Mouse (Mus musculus): Measurements from ENCODE around the gene Nfkbie. TPM values are rescaled to one million over a fixed set of nuclear protein-coding genes. Genes with fewer than 3 reads are reported as not detected.
A peak's percentile ranks its signal among the peaks of the same experiment; 100 is the strongest.

Gene Nfkbie
- total and polyA plus RNA-seq, 3 experiments: 78.7 to 136 (median 90.0) TPM

- no peak for DNase-seq (ENCODE audit: extremely low read depth)
- Histone ChIP-seq H3K9me3 (replicated peaks; ENCODE audit: low read length) (no peaks in the 10 kb centered on the region), H3K4me1 (ENCODE audit: control insufficient read depth in 1 of 2, insufficient read depth in 2 of 2) (peaks cover 33 to 70% of the 10 kb centered on the region in 2 experiments), H3K79me2 (replicated peaks; ENCODE audit: control insufficient read depth, extremely low read depth, insufficient read depth, poor library complexity, severe bottlenecking) (peaks cover 60% of the 10 kb centered on the region), H3K4me3 (replicated peaks in 1 of 3; ENCODE audit: low read depth in 2 of 3, low read length in 2 of 3, poor library complexity in 1 of 3) (peak overlapping the region in 2 of 3 experiments; percentile 5 to 93), H3K27me3 (replicated peaks) (no peaks in the 10 kb centered on the region), H3K9ac (ENCODE audit: insufficient read depth, low read depth) (peak overlapping the region; percentile 99; the same call in 1 of the 2 replicates), H3K4me2 (ENCODE audit: insufficient read depth, low read depth, poor library complexity, severe bottlenecking) (peak overlapping the region; percentile 90; the same call in 1 of the 2 replicates), H3K36me3 (replicated peaks in 1 of 2; ENCODE audit: control insufficient read depth in 1 of 2, insufficient read depth in 1 of 2, low read length in 1 of 2) (peaks cover 57 to 68% of the 10 kb centered on the region in 2 experiments), H3K27ac (ENCODE audit: insufficient read depth, low read depth) (peak overlapping the region; percentile 42)
- in situ Hi-C loops (cut with MboI; ENCODE audit: low pct_ligation_motif_present, low pct_unique_long_range_greater_than_20kb, low sequenced_read_pairs): no loop called here
- TF ChIP-seq ZMIZ1 (IDR thresholded peaks at IDR 0.05; ENCODE audit: low read depth, low read length): peak; percentile 11; the same call in 1 of the 2 replicates
- 0 out of 2 replicates have a peak, but pooled peaks have one; percentile 22 for TF ChIP-seq MAX (IDR thresholded peaks at IDR 0.05; ENCODE audit: low read length)
- TF ChIP-seq MXI1 (IDR thresholded peaks at IDR 0.05; ENCODE audit: low read depth, low read length): no peak
- dilution Hi-C loops (cut with MboI; ENCODE audit: extremely low pct_ligation_motif_present, extremely low pct_unique_long_range_greater_than_20kb, low sequenced_read_pairs): no loop called here
Observed at GRCm38 (mm10) chr17:45569999-45570398, 14.5 kb downstream of the Nfkbie start.

DNA sequence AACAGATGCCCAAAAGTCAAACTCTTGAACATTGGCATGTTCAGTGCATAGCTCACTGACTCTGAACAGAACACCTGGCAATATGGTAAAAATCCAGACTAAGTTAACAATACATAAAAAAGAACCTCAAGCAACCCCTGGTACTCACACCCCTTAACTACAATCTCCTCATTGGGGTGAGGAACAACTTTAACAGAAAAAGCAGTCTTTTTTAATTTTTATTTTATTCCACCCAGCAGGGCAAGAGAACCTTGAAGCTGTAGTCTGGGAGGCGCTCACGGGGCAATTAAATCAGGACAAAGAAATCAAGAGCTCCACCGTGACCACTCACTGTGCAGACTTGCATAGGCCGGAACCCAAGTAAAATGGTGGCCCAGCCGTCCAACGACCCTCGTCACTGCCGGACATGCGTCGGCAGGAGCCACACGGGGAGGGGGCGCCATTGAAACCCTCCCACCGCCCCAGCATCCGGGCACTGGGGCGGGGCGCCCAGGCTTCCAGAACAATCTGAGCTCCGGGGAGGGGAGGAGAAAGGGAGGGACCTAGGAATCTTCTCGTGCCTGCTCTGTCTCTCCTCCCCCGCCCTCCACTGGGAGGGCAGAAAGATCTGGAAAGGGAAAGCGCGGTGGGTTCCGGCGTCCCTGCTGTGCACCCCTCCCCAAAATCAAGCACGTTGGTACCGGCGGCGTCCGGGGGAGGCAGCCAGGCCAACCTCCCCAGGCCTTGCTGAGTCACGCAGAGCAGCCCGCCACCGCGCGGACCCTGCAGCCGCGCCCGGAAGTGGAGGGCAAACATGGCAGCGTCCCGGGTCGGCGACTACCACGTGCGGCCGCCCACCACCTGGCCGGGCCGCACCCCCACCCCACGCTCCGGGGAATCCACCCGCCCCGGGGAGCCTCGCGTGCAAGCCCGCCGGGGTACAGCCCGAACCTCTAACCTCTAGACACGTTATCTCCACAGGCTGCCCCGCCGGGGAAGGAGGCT is 16.9 kb downstream of the Nfkbie start:
- peak overlapping the region; percentile 83 to 93 (median 84) for H3K4me3 ChIP-seq (replicated peaks in 1 of 3; ENCODE audit: low read depth in 2 of 3, low read length in 2 of 3, poor library complexity in 1 of 3)
- no peaks in the 10 kb centered on the region for H3K9me3 ChIP-seq (replicated peaks; ENCODE audit: low read length)
- dilution Hi-C loops (cut with MboI; ENCODE audit: extremely low pct_ligation_motif_present, extremely low pct_unique_long_range_greater_than_20kb, low sequenced_read_pairs): no loop called here
- H3K79me2 ChIP-seq (replicated peaks; ENCODE audit: control insufficient read depth, extremely low read depth, insufficient read depth, poor library complexity, severe bottlenecking): peaks cover 46% of the 10 kb centered on the region
- H3K27ac ChIP-seq (ENCODE audit: insufficient read depth, low read depth): peak overlapping the region; percentile 82
- peaks cover 21 to 54% of the 10 kb centered on the region in 2 experiments for H3K4me1 ChIP-seq (ENCODE audit: control insufficient read depth in 1 of 2, insufficient read depth in 2 of 2)
- in situ Hi-C loops (cut with MboI; ENCODE audit: low pct_ligation_motif_present, low pct_unique_long_range_greater_than_20kb, low sequenced_read_pairs): no loop called here
- TF ChIP-seq USF2 (conservative IDR thresholded peaks at IDR 0.05; ENCODE audit: low read depth, low read length) (no peak), IRF4 (IDR thresholded peaks at IDR 0.05; ENCODE audit: low read depth, low read length) (peak; percentile 12; the same call in 1 of the 2 replicates), JUND (conservative IDR thresholded peaks at IDR 0.05; ENCODE audit: low read depth, low read length) (no peak), ELF1 (IDR thresholded peaks at IDR 0.05; ENCODE audit: low read depth, low read length) (peak; percentile 76), SMC3 (IDR thresholded peaks at IDR 0.05; ENCODE audit: low read depth, low read length) (no peak), TCF12 (IDR thresholded peaks at IDR 0.05; ENCODE audit: low read depth, low read length) (no peak), CHD1 (IDR thresholded peaks at IDR 0.05; ENCODE audit: low read depth, low read length) (peak; percentile 50; the same call in 1 of the 2 replicates), MYC (IDR thresholded peaks at IDR 0.05; ENCODE audit: low read depth, low read length) (peak; percentile 33), POLR2A (IDR thresholded peaks at IDR 0.05; ENCODE audit: low read depth, low read length) (no peak), NRF1 (IDR thresholded peaks at IDR 0.05; ENCODE audit: low read depth, low read length) (peak; percentile 71), MXI1 (IDR thresholded peaks at IDR 0.05; ENCODE audit: low read depth, low read length) (peak; percentile 92; the same call in 1 of the 2 replicates), ZKSCAN1 (IDR thresholded peaks at IDR 0.05; ENCODE audit: borderline replicate concordance, low read depth, low read length) (no peak), CHD2 (IDR thresholded peaks at IDR 0.05; ENCODE audit: low read length) (no peak), MAZ (IDR thresholded peaks at IDR 0.05; ENCODE audit: low read depth, low read length) (0 out of 2 replicates have a peak, but pooled peaks have one; percentile 51), POLR2AphosphoS2 (IDR thresholded peaks at IDR 0.05; ENCODE audit: low read depth, low read length) (peak; percentile 21; the same call in 1 of the 2 replicates), EP300 (IDR thresholded peaks at IDR 0.05; ENCODE audit: low read length) (no peak), JUN (IDR thresholded peaks at IDR 0.05; ENCODE audit: insufficient read depth, low read depth, low read length) (no peak), SIN3A (IDR thresholded peaks at IDR 0.05; ENCODE audit: low read length) (peak; percentile 90), GABPA (IDR thresholded peaks at IDR 0.05; ENCODE audit: insufficient replicate concordance, low read depth, low read length) (no peak), BHLHE40 (IDR thresholded peaks at IDR 0.05; ENCODE audit: low read depth, low read length) (no peak), TBP (conservative IDR thresholded peaks at IDR 0.05; ENCODE audit: low read depth, low read length) (no peak), ZNF384 (IDR thresholded peaks at IDR 0.05; ENCODE audit: low read depth, low read length) (no peak), MEF2A (IDR thresholded peaks at IDR 0.05; ENCODE audit: borderline replicate concordance, low read depth, low read length) (no peak; the same call in 1 of the 2 replicates), RAD21 (IDR thresholded peaks at IDR 0.05; ENCODE audit: low read depth, low read length) (no peak), ZC3H11A (IDR thresholded peaks at IDR 0.05; ENCODE audit: low read depth, low read length) (no peak), UBTF (IDR thresholded peaks at IDR 0.05; ENCODE audit: low read depth, low read length) (peak; percentile 77), USF1 (IDR thresholded peaks at IDR 0.05; ENCODE audit: low read depth, low read length) (no peak), HCFC1 (IDR thresholded peaks at IDR 0.05; ENCODE audit: low read depth, low read length) (peak; percentile 62; the same call in 1 of the 2 replicates)
- H3K4me2 ChIP-seq (ENCODE audit: insufficient read depth, low read depth, poor library complexity, severe bottlenecking): peak overlapping the region; percentile 90
- peak overlapping the region; percentile 99 for H3K9ac ChIP-seq (ENCODE audit: insufficient read depth, low read depth)
- peaks cover 43 to 49% of the 10 kb centered on the region in 2 experiments for H3K36me3 ChIP-seq (replicated peaks in 1 of 2; ENCODE audit: control insufficient read depth in 1 of 2, insufficient read depth in 1 of 2, low read length in 1 of 2)
- DNase-seq (ENCODE audit: extremely low read depth): peak; percentile 85
- no peaks in the 10 kb centered on the region for H3K27me3 ChIP-seq (replicated peaks)

Measured in CH12.LX (cell line).